Mouse (Mus musculus) gastrocnemius, adult 2 months (tissue): ENCODE measurements at regions not wholly inside any gene's neighbourhood (a gene's known extent, or its start where the extent isn't known, plus 50 kb on each side); places are given as distances from the start of the nearest gene placed in this dataset.
A peak's percentile ranks its signal among the peaks of the same experiment; 100 is the strongest.

Source experiments
- DNase-seq: peaks from one replicate; pipeline ENCODE4 v3.0.0; 2022
- H3K27ac ChIP-seq: fragments of 200-600 bp; 2 replicates; pipeline ENCODE4 v1.8.1; 2022; ENCODE audit warnings: mild to moderate bottlenecking
- H3K4me3 ChIP-seq: fragments of 200-600 bp; 2 replicates; pipeline ENCODE4 v1.8.1; 2022; ENCODE audit warnings: mild to moderate bottlenecking, moderate library complexity
- CTCF ChIP-seq: fragments of 200-600 bp; IDR thresholded peaks from 2 replicates; pipeline ENCODE4 v1.8.1; 2022; ENCODE audit warnings: antibody characterized with exemption, mild to moderate bottlenecking, moderate library complexity
- intact Hi-C: fragments of 180-260 bp; cut with DNase I; formaldehyde crosslinking; loops from one replicate; pipeline ENCODE4 v1.15.1; 2025

- no peak for TF ChIP-seq CTCF
- peak; percentile 51 for DNase-seq
- Histone ChIP-seq H3K4me3 (no peak overlapping the region), H3K27ac (no peak overlapping the region)
- intact Hi-C loops, result no loop called here
Measured at GRCm38 (mm10) chr13:59244622-59245021, 340.4 kb downstream of the Agtpbp1 start.

DNA sequence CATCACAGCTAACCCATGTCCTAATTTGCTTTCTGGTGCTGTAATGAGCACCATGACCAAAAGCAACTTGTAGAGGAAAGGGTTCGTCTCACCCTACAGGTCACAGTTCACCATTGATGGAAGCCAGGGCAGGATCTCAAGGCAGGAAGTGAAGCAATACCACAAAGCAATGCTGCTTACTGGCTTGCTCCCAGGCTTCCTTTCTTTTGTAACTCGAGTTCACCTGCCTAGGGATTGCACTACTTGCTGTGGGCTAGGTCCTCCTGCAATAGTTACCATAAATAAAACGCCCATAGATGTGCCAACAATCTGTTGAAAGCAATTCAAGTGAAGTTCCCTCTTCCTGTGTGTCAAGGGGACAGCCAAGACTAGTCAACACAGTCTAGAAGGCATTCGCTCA, 342.4 kb downstream of the Agtpbp1 start:
- intact Hi-C loops, result no loop called here
- TF ChIP-seq CTCF, result no peak
- DNase-seq, result no peak
- no peak overlapping the region for H3K4me3 ChIP-seq
- no peak overlapping the region for H3K27ac ChIP-seq

DNA sequence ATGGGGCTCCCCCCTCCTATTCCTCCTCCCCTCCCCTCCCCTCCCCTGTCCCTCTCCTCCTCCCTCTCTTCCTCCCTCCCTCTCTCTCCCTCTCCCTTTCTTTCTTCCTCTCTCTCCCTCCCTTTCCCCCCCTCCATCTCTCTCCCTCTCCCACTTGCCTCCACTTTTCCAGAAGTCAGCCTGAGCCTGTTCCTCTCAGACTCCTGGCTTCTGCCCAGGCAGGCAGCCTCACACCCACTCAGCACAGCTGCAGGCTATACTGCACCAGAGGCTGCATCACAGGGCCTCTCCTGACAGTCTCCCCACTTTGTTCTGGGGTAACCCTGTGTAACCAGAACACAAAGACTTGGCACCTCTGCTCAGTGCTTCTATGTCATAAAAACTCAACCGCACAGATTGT, 346.3 kb downstream of the Agtpbp1 start:
- TF ChIP-seq CTCF, result no peak
- H3K27ac ChIP-seq, result no peak overlapping the region
- intact Hi-C loops, result no loop called here
- no peak for DNase-seq
- no peak overlapping the region for H3K4me3 ChIP-seq

DNA sequence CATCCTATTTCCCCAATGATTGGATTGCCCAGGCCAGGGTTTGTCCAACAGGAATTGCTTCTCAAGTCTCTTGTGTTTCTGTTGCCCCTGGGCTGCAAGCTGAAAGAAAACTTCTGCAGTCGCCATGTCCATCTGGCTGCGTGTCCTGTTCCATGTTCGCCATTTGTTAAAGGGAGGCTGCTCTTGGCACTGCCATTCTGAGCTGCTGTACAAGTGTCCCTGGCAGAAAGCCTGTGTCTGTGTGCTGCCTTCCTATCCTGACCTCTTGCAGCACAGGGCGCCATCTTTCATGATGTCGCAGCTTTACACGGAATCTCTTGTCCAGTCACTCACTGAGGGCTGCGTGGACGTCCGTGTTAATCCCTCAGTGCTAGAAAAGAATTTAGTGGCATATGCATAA, 349.2 kb downstream of the Agtpbp1 start:
- TF ChIP-seq CTCF, result no peak
- H3K4me3 ChIP-seq, result no peak overlapping the region
- peak; percentile 26 for DNase-seq
- intact Hi-C loops, result no loop called here
- H3K27ac ChIP-seq, result no peak overlapping the region

- Histone ChIP-seq H3K27ac (peak overlapping the region; percentile 49), H3K4me3 (no peak overlapping the region)
- intact Hi-C loops, result no loop called here
- no peak for DNase-seq
- TF ChIP-seq CTCF, result no peak
Measured at GRCm38 (mm10) chr13:59229111-59229541, 355.9 kb downstream of the Agtpbp1 start.

GRCm38 (mm10) chr13:59228059-59228830, 356.8 kb downstream of the Agtpbp1 start:
- DNase-seq, result peak; percentile 83
- no peak overlapping the region for H3K4me3 ChIP-seq
- no peak for TF ChIP-seq CTCF
- intact Hi-C loops, result no loop called here
- H3K27ac ChIP-seq, result peak overlapping the region; percentile 75

- TF ChIP-seq CTCF, result no peak
- intact Hi-C loops, result no loop called here
Measured at GRCm38 (mm10) chr13:59227523-59228058, 357.4 kb downstream of the Agtpbp1 start.

DNA sequence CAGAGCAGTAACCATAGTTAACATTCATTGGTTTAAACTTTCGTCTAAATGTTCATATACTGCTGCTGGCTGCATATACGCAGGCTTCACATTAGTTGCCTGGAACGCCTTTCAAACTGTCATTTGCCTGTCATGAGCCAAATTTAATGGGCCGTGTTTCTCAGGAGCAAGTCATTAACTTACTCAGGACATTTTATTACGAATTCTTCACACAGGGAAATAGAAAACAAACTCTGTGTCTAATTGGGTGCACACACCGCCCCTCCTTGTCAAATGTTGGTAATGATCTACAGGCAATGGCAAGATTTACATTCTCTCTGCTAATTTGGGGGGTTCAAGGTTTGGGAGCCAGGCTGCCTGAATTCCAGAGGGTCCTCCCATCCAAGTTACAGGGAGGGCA, 364.4 kb downstream of the Agtpbp1 start:
- Histone ChIP-seq H3K4me3 (no peak overlapping the region), H3K27ac (no peak overlapping the region)
- TF ChIP-seq CTCF, result no peak
- intact Hi-C loops, result no loop called here
- DNase-seq, result no peak

More at GRCm38 (mm10) chr13:59227523-59228058, 357.4 kb downstream of the Agtpbp1 start:
- no peak for DNase-seq
- no peak overlapping the region for H3K4me3 ChIP-seq
- H3K27ac ChIP-seq, result peak overlapping the region; percentile 75

DNA sequence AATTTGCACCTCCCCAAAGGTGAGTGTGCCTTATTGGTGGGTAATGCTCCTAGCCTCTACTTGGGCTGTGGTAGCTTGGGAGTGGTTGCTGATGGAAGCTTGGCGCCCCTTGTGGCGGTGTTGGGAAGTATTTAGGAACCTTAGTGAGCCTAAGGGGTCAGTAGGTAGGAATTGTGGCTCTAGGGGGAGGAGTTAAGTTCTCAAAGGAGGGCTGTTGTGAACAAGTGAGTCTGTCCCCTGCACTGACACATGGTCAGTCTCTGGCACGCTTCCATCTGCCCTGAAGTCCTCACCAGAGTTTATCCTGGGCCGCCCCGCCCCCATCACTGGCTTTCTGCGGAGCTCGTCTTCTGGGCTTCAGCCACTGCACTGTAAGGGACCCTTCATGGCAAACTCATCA, 364.9 kb downstream of the Agtpbp1 start:
- intact Hi-C loops, result no loop called here
- DNase-seq, result no peak
- no peak overlapping the region for H3K4me3 ChIP-seq
- TF ChIP-seq CTCF, result peak; percentile 57
- H3K27ac ChIP-seq, result no peak overlapping the region

DNA sequence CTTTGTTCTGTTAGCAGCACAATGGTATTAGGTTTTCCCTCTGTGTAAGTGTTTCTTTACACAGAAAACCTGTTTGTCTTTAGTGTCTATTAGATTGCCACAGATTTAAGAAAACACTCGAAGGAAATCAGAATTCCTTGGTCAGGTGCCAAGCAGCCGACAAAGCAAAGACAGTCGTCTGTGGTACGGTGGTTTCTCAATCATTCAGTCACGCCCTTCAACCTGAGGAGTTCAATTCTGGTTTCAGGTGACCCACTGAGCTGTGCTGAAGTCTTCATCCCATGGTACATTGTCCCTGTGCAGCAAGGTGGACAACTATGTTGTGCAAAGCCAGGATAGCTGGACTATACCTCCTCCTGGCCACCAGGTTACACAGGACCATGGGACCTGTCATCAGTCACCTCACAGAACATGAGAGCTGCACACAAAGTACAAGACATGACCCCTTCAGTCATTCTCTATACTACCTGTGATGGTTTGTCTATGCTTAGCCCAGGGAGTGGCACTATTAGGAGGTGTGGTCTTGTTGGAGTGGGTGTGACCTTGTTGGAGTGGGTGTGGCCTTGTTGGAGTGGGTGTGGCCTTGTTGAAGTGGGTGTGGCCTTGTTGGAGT, 368.2 kb downstream of the Agtpbp1 start:
- no peak for DNase-seq
- no peak for TF ChIP-seq CTCF
- Histone ChIP-seq H3K4me3 (no peak overlapping the region), H3K27ac (no peak overlapping the region)
- intact Hi-C loops, result no loop called here

- H3K27ac ChIP-seq, result no peak overlapping the region
- no peak for DNase-seq
- TF ChIP-seq CTCF, result no peak
- no peak overlapping the region for H3K4me3 ChIP-seq
- intact Hi-C loops, result no loop called here
Measured at GRCm38 (mm10) chr13:59212296-59212701, 372.7 kb downstream of the Agtpbp1 start.

DNA sequence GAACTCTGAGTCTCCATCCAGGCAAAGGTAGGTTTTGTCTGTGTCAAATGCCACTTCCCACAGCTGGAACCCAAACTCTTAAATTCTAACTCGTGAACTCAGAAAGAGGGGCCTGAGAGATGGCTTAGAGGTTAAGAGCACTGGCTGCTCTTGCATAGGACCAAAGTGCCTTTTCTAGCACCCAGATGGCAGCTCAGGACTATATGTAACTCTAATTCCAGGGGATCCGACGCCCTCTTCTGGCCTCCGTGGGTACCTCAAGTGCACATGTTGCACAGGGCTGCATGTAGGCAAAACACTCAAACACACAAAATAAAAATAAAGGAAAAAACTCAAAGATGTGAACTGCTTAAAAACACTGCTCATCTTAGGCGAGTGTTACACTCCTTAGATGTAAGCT, 374.2 kb downstream of the Agtpbp1 start:
- DNase-seq, result no peak
- H3K4me3 ChIP-seq, result no peak overlapping the region
- intact Hi-C loops, result no loop called here

GRCm38 (mm10) chr13:59206186-59206585, 378.8 kb downstream of the Agtpbp1 start:
- DNase-seq, result no peak
- no peak overlapping the region for H3K4me3 ChIP-seq
- no peak for TF ChIP-seq CTCF
- intact Hi-C loops, result no loop called here
- H3K27ac ChIP-seq, result no peak overlapping the region

More for the DNA sequence above, 374.2 kb downstream of the Agtpbp1 start:
- TF ChIP-seq CTCF, result peak; percentile 9; the same call in 1 of the 2 replicates
- H3K27ac ChIP-seq, result no peak overlapping the region
